Mouse (Mus musculus) bone marrow, adult 2 months (tissue): ENCODE results near the gene Kbtbd2.

ENCODE experiments used
- CTCF ChIP-seq: fragments of 200-500 bp; IDR thresholded peaks from 2 replicates; pipeline ENCODE4 v1.5.1; 2011; ENCODE audit warnings: low read length, control low read depth; ENCODE audit not compliant: control insufficient read depth, insufficient read depth
- POLR2A ChIP-seq: fragments of 200-500 bp; IDR thresholded peaks from 2 replicates; pipeline ENCODE4 v1.6.1; 2011; ENCODE audit warnings: low read depth, mild to moderate bottlenecking, control low read depth, low read length, borderline replicate concordance; ENCODE audit not compliant: control insufficient read depth

DNA sequence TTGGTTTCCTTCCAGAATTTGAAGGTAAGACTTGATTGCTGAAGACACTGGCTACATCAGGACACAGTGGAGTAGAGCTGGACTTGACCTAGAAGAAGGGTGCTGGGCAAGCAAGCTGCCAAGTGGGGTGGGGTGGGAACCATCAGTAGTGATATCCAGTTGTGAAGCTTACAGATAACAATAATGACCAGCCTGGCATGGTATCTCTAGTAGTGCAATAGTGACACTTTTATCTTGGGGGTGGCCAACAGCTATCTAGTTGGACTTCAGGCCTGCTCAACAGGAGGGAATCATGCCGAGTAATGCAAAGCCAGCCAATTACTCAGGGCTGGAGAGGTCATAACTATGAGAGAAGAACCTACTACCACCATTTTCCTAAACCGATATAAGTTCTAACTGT lies 46.8 kb upstream of the Kbtbd2 start:
- no peak for TF ChIP-seq CTCF
- no peak for TF ChIP-seq POLR2A
